Mouse (Mus musculus) mouse embryonic stem cell (cell line): ENCODE results near the gene Scrn3.

Experiments used
- in situ Hi-C, 2 experiments: fragments of 300-500 bp; cut with MboI; formaldehyde crosslinking; loops; 1 replicate in 1 of 2; 3 replicates in 1 of 2; pipeline ENCODE4 v1.14.3; 2019 to 2020; ENCODE audit warnings: low sequenced_read_pairs in 2 of 2, low pct_unique_long_range_greater_than_20kb in 1 of 2, mixed read lengths in 1 of 2; ENCODE audit not compliant: unreplicated experiment in 1 of 2

The Scrn3 gene

GRCm38 (mm10) chr2:73348221-73348620 lies 35.8 kb downstream of the Scrn3 start:
- in situ Hi-C loops, result no loop called here

GRCm38 (mm10) chr2:73351496-73351895 lies 39.1 kb downstream of the Scrn3 start:
- in situ Hi-C loops, result no loop called here

GRCm38 (mm10) chr2:73351927-73352374 lies 39.5 kb downstream of the Scrn3 start:
- in situ Hi-C loops, result no loop called here

GRCm38 (mm10) chr2:73357004-73357403 lies 44.6 kb downstream of the Scrn3 start:
- in situ Hi-C loops, result no loop called here

- in situ Hi-C loops, result no loop called here
Measured at GRCm38 (mm10) chr2:73359941-73360340, 47.5 kb downstream of the Scrn3 start.

- in situ Hi-C loops, result no loop called here
Measured at GRCm38 (mm10) chr2:73360536-73360935, 48.1 kb downstream of the Scrn3 start.

GRCm38 (mm10) chr2:73363448-73363847 lies 51.0 kb downstream of the Scrn3 start:
- in situ Hi-C loops, result no loop called here

- in situ Hi-C loops, result no loop called here
Measured at GRCm38 (mm10) chr2:73371530-73372335, 59.3 kb downstream of the Scrn3 start.

GRCm38 (mm10) chr2:73378326-73378725 lies 65.9 kb downstream of the Scrn3 start:
- in situ Hi-C loops, result no loop called here

- in situ Hi-C loops, result no loop called here
Measured at GRCm38 (mm10) chr2:73379656-73380055, 67.3 kb downstream of the Scrn3 start.

- in situ Hi-C loops, result no loop called here
Measured at GRCm38 (mm10) chr2:73380298-73380975, 68.0 kb downstream of the Scrn3 start.

- in situ Hi-C loops, result no loop called here
Measured at GRCm38 (mm10) chr2:73385172-73385571, 72.8 kb downstream of the Scrn3 start.

GRCm38 (mm10) chr2:73385641-73386355 lies 73.4 kb downstream of the Scrn3 start:
- in situ Hi-C loops, result no loop called here

GRCm38 (mm10) chr2:73386356-73387046 lies 74.1 kb downstream of the Scrn3 start, which contains the start of gene Gpr155:
Gene Gpr155 (minus strand): TSS chr2:73386572.
- in situ Hi-C loops, result no loop called here
